Mouse (Mus musculus): ENCODE results near the gene Capn13.

DNA sequence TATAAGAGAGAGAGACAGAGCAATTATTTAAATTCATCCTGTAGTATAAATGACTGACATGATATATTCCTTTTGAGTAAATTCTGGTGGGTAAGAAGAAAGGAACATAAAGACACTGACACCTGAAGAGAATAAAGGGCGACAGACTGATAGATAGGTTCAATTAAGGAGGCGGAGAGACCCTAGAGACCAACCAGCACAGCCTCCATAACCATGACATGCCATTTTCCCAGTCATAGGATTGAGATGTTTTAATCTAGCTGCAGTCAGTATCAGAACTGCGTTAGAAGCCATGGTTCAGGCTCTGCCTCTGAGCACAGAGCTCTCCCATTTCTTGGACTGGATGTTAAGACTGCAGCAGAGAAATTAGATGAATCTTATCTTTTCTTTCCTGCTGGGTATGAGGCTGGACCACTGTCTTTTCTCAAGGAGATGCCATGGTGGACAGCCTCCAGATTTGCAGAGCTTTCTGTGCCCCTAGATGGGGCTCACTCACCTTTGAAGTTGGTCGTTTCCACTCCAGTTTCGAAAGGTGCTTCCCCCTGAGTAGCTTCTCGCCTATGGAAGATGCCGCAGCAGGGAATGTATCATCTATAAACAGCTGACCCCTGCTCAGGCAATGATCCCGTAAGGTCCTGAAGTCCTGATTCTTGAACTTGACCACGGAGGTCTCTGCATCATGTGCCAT lies 18.2 kb downstream of the Capn13 start:
- TF ChIP-seq GATA1 (IDR thresholded peaks at IDR 0.05; ENCODE audit: borderline replicate concordance, low read length), result no peak
- no peak for TF ChIP-seq FLI1 (IDR thresholded peaks at IDR 0.05; ENCODE audit: low read length)

All from megakaryocyte, embryonic 14.5 days (primary cell).